Mouse (Mus musculus): ENCODE data around the gene Hoxc4.

Gene Hoxc4

DNA sequence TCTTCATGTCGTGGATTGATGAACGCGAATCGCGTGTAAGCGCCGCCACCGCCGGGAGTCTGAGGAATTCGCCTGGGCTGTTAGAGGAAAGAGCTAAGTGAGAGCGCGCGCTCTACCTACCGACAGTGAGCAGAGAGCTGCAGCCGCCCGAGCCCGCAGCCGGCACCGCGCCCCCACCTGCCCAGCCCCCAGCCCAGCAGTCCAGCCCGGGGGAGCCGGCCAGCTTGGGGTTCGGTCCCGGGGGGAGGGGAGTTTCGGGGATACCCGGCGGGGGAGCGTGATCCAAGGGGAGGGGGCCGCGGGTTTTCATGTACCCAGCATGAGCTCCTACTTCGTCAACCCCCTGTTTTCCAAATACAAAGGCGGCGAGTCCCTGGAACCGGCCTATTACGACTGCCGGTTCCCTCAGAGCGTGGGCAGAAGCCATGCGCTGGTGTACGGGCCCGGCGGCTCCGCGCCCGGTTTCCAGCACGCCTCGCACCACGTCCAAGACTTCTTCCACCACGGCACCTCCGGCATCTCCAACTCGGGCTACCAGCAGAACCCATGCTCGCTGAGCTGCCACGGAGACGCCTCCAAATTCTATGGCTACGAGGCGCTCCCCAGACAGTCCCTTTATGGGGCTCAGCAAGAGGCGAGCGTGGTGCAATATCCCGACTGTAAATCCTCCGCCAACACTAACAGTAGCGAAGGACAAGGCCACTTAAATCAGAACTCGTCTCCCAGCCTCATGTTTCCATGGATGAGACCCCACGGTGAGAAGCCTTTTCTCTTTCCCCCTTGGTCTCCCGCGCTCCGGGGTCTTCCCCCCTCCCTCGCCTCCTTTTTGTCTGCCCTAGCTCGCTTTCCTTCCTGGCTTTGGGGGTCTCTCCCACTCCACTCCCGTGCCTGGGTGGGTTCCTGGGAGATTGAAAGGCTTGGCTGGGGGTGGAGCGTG lies 28.0 kb upstream of the Hoxc4 start, which contains the start of gene Hoxc8:
Hoxc8 (plus strand) TSS at position 147 of the 937 bp plus-strand sequence.
- no peak for DNase-seq (ENCODE audit: low read depth, low spot score)

DNA sequence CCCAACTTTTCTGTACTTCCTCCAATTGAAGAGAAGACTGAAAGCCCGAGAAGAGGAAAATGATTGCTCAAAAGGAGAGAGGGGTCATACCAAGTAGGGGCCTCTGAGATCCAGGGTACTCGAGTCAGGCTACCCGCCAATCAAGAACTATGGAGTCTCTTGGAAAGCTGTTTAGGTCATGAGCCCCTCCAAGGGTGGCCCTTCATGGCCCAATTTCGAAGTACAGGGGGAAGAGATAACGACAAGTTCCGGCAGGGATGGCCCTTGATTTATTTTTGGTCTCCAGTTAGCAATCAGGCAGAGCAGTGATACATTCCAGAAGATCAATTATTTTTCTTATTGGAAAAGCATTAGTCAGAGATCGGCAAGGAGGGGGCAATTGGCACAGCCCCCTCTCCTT lies 27.0 kb upstream of the Hoxc4 start:
- no peak for DNase-seq (ENCODE audit: low read depth, low spot score)

DNA sequence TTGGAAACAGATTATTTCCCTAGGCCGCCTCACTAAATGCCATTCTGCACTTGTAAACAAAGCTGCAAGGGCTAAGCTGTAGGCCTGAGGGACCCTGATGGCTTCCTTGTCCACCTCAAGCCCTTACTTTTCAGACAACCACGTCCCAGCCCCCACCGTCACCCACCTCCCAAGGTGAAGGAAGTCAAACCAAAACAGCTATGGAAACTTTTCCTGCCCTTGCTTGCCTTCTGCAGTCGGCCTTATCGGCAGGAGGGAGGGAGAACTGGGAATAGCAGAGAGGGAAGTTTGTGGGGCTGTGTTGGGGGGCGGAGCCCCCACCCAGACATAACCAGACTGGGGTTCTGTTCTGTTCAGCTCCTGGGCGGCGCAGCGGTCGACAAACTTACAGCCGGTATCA lies 26.5 kb upstream of the Hoxc4 start:
- no peak for DNase-seq (ENCODE audit: low read depth, low spot score)

DNA sequence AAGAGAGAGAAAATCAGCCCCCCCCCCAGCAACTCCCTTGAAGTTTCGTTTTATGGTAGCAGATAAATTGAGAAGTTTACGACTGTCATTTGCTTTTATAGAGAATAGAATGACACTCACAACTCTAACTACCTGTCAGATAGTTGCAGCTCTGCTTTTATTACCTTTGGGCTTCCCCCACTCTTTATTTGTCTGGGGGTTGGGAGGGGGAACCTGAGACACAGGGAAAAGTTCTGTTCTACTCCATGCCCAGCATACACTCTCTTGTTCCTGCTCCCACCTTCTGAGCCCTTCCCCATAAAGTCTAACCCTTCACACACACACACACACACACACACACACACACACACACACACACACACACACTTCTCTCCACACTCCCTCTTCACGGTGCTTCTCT lies 25.9 kb upstream of the Hoxc4 start:
- DNase-seq (ENCODE audit: low read depth, low spot score): no peak

DNA sequence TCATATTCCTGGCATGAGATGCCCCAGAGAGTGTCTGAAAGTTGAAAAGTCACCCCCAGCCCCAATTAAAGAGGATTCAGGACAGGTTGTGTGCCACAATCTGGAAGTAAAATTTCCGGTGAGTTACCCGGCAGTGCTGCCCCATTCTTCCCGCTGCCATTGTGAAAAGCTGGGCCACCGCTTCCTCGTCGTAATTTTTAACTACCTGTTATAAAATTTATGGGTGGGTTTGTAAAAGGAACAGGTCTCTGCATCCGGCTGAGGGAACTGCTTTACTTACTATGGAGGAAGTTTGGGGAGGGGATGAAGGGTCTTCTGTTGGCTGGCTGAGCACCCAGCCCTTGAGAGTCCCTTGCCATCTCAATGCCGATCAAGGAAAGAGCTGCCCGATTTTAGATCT lies 22.2 kb upstream of the Hoxc4 start:
- DNase-seq (ENCODE audit: low read depth, low spot score): no peak

DNA sequence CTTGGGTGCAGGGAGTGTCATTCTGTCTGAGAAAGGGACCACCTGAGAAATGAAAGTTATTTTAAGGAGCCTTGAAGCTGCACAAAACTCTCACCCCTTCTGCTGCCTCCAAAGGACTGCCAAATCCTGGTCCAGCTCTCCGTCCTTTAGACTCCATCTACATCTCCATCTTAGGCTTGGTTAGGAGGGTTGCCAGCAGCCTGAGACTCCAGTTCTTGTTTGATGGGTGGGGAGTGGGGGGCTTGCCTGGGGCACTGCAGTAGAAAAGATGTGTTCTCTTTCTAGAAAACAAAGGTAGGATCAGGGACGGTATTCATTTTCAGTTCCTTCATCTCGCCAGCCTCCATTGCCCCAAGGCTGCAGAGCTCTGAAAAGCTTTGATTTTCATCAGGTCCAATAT lies 21.3 kb upstream of the Hoxc4 start:
- DNase-seq (ENCODE audit: low read depth, low spot score): no peak

DNA sequence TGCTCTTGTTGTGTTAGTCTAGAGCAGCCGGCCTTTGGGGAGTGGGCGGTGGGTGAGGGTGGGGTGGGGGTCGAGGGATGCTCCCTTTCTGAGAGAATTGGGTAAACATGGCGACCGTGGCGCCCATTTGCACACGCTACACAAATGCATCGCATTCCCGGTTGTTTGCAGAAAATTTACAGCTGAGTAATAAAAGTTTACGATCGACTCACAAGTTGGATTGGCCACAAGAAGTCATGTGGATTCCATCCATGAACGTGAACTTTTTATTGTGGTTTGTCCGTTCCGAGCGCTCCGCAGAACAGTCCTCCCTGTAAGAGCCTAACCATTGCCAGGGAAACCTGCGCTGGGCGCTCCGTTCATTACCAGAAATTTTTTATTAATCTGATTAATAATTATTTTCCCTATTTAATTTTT lies 20.8 kb upstream of the Hoxc4 start, which contains the start of gene Hoxc6:
Hoxc6 (plus strand) TSS at position 319 of the 417 bp plus-strand sequence.
- DNase-seq (ENCODE audit: low read depth, low spot score): no peak

DNA sequence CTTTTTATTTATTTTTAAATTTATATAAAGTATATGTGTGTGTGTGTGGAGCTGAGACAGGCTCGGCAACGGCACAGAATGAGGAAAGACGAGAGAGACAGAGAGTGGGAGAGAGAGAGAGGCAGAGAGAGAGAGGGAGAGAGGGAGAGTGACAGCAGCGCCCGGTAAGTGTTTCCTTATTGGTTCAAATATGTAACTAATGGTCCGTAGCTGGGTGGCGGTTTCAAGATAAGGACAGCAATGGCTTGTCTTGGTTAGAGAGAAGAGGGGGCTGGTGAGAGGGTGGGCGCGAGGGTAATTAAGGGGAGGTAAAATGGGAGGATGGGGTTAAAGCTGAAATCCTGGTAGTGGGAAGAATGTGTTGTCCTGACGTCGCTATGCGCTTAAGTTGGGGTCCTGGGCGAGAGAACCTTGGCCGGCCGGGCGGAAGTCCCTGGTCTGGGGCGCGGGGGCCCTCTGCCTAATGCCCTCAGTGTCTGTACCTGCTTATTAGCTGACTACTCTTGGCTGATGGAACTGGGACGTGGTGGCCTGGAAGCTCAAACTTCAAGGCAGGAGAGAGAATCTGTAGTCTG lies 20.0 kb upstream of the Hoxc4 start:
- no peak for DNase-seq (ENCODE audit: low read depth, low spot score)

DNA sequence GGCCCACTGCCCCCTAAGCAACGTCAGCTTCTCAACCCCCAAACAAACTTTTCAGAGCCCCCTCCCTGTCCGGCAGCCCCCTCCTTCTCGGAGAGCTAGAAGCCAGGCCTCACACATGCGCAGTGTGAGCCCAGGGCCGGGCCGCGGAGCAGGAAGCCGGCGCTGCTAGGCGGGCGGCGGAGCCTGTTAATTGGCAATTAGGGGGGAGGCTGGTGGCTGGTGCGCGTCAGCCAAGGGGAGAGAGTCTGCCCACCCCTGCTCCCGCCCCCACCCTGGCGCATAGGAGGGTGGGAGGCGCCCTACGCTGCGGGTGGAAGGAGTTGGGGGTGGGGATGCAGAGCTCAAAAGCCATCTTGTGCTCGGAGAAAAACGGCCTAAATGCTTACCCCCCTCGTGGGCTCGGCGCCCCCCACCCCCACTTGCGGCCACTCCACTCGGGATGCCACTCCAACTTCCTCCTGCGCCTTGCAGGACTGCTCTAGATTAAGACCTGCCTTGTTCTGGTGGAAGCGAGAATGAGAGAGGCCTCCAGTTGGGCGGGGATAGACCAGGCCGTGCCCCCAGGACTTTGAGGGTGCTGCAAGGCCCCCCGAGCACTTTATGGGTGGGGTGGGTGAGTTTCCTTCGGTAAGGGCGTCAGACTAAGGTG lies 19.4 kb upstream of the Hoxc4 start:
- no peak for DNase-seq (ENCODE audit: low read depth, low spot score)

DNA sequence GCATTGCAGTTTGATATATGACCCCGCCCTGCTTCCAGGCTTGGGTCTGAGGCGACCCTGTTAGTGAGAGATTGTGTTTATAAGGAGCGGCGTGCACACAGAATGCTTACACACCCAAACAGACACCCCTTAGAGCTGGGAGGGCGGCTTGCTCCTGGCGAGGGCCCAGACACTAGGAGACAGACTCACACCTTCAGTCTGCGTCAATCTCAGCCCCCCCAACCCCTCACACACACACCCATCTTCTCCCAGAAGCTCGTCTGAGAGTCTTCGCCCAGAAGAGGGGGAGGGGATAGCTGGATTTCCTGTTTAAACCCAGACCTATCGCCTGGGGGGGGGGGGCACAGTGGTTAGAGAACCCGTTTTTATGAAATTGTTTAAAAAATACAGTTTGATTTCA lies 18.8 kb upstream of the Hoxc4 start:
- DNase-seq (ENCODE audit: low read depth, low spot score): no peak

DNA sequence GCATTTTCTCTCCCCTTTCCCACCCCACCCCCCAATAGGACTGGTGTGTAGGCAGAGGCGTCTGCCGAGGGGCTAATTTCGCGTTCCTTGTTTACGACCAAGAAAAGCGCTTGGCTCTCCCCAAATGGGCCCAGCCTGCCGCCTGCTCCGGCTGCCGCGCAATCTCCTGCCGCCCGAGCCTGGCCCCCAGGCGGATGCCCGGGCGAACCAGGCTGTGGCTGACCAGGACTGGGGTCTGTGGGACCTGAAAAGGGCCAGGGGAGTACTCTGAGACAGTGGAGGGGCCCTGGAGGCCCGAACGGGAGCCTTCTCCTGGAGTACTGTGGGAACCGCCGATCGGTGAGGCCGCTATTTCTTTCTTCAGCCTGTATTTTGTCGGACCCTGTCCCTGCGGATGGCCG lies 18.2 kb upstream of the Hoxc4 start:
- no peak for DNase-seq (ENCODE audit: low read depth, low spot score)

DNA sequence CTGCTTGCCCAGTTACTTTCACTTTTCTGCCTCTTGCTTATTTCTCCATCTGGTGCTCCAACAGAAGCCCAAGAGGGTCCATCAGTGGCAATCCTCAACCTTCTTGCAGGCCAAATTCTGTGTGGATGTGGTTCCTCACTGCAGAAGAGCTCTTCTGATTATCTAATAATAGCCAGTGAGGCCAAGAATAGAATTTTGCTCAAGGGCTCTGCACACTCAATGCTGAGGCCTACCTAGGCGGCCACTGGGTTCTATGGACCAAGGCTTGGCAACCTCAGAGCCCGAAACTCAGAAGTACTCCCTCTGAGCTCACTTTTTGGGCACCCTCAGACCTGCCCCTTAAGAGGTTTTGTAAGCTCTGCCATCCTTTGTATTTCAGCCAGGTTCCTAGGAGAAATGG lies 17.4 kb upstream of the Hoxc4 start:
- no peak for DNase-seq (ENCODE audit: low read depth, low spot score)

DNA sequence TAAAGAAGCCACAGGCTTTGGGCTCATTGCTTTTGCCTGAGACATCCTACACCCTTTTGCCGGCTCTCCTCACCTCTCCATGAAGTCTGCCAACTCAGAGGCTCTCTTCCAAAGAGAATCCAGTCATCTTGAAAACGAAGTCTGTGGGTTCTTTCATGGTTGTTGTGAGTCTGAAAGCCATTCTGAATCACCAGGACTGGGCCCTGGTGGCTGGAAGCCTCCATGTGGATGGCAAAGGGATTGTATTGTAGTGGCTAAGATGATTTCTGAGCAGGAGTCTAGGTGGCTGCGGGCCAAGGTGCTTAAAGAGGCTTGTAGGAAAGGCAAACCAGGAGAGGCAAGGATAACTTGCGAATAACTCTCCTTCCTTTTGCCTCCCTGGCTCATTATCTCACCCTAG lies 16.6 kb upstream of the Hoxc4 start:
- DNase-seq (ENCODE audit: low read depth, low spot score): no peak

DNA sequence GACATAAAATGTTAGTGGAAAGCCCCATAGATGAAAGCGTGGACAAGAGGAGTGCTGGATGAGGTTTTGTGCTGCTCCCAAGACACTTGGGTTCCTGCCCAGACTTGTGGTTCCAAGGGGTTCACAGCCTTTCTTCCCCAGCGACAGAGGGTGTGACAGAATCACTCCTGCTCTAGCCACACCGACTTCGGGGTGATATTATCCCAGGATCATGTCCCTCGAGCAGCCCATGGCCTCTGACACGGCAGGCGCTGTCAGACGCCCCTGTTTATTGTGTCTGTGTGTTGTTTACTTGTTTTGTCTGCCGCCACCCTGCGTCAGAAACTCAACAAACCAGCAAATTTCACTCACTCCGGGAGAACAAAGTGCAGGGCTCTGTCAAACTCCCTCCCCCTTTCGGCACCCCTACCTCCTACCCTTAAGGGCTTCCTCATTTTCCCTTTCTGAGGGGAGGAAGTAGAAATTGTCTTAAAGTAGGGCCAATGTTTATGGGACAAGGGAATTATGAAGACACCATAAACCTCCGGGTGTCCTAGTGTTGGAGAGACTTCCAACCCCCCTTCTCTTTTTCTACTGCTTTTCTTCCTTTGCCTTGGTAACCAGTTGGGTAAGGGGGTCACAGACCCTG lies 15.8 kb upstream of the Hoxc4 start:
- DNase-seq (ENCODE audit: low read depth, low spot score): no peak

DNA sequence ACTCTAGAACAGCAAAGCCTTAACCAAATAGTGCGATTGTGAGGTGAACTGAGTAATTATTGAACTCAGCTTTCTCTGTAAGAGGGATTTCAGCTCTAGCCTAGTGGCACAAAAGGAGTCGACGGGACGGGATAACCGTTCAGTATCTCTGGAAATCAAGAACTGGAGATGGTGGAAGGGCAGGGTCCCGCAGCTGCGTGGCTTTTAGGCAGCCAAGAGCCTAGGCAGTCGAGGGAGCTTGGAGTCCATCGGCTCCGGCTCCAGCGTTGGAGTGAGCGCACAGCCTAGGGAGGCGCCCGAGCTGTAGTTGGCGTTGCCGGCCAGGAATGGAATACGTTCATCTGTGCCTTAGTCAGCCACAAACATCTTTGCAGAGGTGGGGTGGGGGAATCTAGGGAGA lies 13.4 kb upstream of the Hoxc4 start:
- DNase-seq (ENCODE audit: low read depth, low spot score): no peak

DNA sequence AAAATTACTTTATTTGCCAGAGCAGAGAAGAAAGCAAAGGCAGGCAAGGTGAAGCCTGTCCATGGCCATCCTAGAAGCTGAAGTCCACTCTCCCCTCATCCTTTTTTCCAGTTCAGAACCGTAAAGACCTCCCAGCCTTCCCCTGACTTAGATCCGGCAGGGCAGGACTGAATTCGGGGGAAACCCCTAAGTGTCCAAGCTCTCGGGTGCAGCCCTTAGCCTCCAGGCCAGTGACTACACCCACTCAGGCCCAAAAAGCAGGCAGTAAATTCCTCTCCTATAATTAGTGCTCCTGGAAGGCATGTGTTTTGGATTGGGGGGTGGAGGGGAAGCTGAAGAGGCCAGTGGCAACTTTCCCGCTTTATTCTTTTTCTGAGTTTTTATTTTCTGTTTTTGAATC lies 12.9 kb upstream of the Hoxc4 start:
- no peak for DNase-seq (ENCODE audit: low read depth, low spot score)

DNA sequence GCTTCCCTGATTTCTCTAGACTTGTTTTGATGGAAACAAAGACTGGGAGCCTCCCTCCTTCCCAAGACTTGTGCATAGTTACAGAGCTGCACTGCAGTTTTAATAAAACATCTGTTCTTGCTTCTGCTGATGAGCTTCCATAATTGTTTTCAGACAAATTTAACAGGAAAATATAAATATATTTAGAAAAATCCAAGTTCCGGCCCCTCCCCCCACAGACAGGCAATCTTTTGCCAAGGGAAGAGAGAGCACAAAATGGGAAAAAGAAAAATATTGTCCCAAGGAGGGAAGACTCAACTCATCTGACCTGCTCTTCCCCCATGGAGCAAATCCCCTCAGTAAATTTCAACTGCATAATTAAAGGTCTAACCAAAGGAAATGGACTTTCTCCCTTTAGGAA lies 12.4 kb upstream of the Hoxc4 start:
- no peak for DNase-seq (ENCODE audit: low read depth, low spot score)

DNA sequence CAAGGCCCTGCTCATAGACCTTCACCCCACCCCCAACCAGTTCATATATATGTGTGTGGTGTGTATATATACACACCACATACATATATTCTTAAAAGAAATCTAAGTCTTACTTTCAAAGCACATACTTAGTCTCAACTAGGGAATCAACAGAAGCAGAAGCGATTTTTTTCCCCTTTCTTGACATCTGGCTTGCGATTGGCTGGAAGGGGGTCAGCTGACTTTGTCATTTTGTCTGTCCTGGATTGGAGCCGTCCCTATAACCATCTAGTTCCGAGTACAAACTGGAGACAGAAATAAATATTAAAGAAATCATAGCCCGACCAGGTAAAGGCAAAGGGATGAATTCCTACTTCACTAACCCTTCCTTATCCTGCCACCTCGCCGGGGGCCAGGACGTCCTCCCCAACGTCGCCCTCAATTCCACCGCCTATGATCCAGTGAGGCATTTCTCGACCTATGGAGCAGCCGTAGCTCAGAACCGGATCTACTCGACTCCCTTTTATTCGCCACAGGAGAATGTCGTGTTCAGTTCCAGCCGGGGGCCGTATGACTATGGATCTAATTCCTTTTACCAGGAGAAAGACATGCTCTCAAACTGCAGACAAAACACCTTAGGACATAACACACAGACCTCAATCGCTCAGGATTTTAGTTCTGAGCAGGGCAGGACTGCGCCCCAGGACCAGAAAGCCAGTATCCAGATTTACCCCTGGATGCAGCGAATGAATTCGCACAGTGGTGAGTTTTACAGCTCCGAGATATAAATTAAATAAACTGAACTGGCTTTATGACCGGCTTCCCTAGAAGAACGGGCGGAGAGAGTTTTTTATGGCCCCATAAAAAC lies 9.2 kb upstream of the Hoxc4 start:
- DNase-seq (ENCODE audit: low read depth, low spot score): no peak

DNA sequence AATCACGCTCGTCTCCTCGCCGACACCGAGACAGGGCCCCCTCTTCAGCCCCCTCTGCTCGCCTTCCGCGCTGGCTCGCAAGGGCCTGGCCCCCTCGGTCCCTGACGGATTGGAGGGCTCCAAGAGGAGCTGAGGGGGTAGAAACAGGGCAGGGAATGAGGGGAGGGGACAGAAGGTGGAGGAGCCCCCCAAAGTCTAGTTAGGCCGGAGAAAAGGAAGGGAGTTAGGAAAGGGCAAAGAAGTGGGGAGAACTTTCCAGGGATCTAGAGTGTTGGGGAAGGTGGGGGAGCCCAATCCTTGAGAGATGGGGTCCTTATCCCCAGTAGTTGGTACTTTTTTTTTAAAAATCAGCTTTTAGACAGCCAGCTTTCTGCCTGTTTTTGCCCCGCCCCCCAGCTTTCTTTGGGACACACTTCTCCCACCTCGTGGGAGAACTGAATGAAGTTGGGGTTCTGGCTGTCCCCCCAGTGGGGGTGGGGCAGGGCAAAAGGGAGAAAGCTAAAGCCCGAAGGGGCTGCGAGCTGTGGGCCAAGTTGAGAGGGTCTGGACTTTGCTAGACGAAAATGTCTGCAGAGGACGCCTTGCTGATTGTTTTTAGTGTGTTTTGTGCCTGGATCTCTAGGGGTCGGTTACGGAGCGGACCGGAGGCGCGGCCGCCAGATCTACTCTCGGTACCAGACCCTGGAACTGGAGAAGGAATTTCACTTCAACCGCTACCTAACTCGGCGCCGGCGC lies 8.5 kb upstream of the Hoxc4 start:
- no peak for DNase-seq (ENCODE audit: low read depth, low spot score)

DNA sequence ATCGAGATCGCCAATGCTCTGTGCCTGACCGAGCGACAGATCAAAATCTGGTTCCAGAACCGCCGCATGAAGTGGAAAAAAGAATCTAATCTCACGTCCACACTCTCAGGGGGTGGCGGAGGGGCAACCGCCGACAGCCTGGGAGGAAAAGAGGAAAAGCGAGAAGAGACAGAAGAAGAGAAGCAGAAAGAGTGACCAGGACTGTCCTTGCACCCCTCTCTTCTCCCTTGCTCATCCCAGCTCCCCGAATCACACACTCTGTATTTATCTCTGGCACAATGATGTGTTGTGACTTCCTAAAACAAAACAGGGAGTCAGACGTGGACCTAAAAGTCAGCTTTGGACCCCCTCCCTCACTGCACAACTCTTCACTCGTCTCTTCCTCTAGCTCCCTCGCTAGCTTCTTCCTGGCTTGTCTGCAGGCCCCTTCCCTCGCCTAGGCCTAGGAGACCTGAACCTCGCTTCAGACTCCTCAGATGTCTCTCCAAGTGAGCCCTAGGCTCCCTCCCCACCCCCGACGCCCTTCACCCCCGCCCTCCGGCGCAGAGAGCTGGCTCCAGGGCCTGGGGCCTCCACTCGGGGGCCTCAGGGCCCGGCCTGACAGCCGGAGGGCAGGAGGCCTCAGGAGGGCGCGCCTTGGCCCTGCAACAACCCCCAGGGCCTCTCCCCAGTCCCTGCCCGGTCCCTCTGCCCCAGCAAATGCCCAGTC lies 7.7 kb upstream of the Hoxc4 start:
- DNase-seq (ENCODE audit: low read depth, low spot score): no peak

Measured in c-Kit-negative CD71-positive TER-119-positive erythroid progenitor cells, embryonic 14.5 days (primary cell).